Mouse (Mus musculus): ENCODE measurements around the gene Chmp5.

GRCm38 (mm10) chr4:40975678-40976077 lies 27.5 kb downstream of the Chmp5 start:
- no peak for TF ChIP-seq CTCF (IDR thresholded peaks at IDR 0.05; ENCODE audit: low read depth, low read length)
- no peak for TF ChIP-seq POLR2A (IDR thresholded peaks at IDR 0.05; ENCODE audit: extremely low read depth, insufficient read depth, low read length)

Measured in liver, adult 2 months (tissue).